Mouse (Mus musculus): ENCODE measurements at regions not wholly inside any gene's neighbourhood (a gene's known extent, or its start where the extent isn't known, plus 50 kb on each side); places are given as distances from the start of the nearest gene placed in this dataset.

DNA sequence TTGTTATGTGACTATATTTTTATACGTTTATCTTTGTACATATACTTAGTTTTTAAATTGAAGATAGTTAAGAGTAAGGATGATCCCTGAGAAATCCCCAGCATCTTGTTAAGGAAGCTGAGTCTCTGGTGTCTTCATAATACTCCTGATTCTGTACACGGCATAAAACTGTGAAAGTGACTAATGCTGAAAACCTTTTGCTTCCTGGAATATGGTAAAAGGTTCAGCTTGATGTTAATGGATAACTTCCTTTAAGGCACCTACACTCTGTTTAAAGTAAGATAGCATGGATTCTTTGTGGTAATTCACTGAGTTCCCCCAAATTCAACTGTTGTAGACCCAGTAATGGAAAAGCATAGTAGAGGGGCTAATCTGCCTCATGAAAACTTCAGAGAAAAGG, 67.2 kb upstream of the Rgs1 start:
- no peak for DNase-seq

DNA sequence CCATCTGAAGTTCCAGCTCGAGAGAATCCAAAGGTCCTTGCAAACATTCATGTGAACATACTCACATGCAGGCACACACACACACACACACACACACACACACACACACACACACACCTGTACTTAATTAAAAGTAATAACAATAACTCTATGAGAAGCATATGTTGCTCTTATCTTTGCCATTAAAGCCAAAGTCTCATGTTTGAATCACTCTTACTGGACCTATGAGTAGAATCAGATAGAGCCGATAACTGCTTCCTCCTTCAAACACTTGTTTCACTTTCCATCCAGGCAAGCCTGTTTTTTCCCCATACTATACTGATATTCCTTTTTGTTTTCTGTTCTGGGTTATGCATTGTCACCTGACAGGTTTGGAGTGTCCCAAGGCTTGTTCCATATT, 65.3 kb upstream of the Rgs1 start:
- no peak for DNase-seq

DNA sequence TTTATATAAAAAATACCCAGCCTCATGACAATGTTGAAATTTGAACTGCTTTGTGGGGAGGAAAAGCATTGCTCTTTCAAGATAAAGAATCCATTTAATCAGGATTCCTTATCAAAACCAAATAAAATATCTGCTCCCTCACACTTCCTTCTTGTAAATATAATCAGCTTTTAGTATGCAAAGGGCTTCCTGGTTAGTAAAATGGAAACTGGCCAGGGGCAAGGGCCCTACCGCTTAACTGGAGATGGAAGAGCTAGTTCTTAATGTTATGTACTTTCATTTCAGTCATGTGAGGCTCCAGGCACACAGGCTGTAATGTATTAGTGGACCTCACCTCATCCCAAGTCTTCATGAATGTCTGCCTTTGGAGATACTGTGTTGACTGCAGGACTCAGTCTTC, 64.3 kb upstream of the Rgs1 start:
- no peak for DNase-seq

DNA sequence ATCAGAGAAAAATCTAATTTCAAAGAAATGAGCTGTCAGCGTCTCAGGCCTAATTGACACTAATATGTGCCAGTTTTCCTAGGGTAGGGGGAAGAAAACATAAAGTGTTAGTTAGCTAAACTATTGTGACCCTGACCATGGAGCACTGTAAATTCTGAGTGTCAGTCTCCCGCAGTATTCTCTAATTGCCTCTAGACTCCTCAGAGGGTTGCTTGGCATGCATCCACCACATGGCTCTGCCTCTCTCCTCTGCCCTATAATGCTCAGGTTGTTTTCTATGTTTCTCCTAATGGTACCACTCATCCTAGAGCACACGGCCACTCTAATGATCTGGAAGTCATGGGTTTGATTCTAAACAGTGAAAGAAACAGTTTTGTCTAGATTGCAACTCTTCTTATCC, 60.9 kb upstream of the Rgs1 start:
- no peak for DNase-seq

DNA sequence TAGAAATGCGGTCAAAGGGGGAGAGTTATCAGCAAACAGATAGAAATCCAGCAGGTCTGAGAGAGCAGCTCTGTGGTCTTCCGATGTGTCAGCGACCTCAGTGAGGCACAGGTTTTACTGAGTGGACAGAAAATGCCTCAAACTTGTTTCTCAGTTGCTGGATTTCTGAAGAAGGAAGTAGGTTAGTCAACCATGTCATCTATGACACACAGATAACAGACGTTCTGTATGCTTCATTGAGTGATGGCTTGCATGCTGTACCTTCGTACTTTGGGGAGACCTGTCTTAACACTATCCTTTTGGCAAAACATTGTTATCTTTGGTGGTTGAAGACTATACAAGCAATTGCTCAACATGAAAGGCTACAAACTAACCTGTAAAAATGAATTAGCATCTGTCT, 59.3 kb upstream of the Rgs1 start:
- DNase-seq, result no peak

DNA sequence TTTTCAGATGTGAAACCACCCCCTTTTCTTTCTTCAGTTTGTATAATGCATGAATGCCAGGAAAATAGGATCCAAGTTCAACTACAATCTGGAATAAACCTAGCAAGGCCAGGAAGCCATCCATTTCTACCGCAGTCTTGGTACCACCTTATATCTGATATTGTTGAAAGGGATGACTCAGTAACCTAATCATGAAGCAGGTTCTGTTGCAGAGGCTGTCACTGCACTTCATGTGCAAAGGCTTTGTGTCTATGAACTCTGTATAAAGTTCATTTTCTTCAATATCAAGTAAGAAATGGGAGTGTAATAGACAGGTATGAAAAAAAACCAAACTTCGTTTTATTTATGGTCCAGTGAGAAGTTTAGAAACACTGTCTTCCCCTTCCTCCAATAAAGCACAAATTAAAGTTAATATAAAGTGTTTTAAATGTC, 58.8 kb upstream of the Rgs1 start:
- no peak for DNase-seq

DNA sequence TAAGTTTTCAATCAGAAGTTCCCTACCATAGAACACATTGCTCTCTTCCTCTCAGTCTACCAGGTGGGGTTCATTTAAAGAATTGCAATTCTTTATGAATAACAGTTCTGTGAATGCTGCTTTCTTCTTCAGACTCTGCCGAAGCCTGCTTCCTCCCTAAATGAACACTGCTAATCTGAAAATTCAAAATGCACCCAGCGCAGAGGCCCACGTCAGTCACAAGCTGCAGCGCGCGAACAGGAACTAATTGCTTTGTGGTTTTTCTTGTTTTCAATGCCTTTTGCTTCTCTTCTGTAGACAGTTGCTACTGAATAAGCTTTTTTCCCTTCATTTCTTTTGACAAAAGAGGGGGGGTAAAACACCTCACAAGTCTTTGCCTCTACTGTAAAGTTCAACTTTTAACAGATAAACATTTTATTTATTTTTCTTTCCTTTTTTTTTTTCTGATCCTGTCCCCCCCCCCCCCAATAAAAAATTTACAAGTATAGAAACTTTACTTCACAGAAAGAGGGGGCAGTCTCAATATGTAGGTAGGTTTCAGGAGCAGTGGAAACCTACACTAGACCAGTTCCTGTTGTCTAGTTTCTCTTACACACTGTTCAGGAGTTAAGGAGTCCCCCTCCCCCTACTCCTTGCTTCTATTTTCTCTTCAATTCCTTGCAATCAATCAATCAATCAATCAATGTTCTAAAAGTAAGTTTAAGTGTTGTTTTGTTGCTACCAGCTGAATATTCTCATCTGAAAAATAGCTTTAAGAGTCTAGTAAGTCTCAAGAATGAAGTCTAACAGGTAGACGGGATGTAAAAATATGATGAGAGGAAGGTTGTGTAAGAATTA, 58.2 kb upstream of the Rgs1 start:
- DNase-seq, result no peak

DNA sequence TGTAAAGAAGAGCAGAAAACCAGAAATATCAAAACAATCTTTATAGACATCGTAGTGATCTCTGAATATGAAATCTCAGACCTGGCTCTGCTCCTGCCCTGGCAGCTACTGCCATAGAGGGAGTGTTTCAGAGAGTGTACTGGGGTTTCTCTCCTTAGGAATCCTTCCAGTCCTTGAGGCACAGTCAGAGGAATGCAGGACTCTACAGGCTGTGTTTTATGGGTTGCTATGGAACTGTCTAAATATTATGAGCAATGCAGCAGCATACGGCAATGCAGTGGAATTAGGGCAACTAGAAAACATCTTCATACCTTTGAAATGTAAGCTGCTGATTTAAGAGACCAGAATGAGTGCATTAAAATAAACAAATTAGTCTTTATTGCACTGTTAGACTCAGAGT, 57.2 kb upstream of the Rgs1 start:
- no peak for DNase-seq

DNA sequence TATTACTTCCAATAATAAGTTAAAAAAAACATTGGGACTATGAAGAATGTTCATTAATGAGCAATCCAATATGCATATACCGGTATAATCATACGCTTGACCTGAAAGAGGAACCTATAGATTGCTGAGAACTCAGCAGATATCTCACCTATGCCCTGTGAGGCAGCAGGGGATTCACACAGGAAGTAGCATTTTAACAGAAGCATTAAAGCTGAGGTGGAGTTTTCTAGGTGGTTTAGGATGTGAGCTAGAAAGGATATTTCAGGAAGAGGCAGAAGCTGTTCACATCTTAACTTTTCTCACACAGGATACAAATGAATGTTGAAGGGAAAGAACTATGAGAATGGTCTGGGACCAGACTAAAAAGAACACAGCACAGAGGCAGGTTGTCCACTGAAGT, 51.6 kb upstream of the Rgs1 start:
- DNase-seq, result no peak
